ENCODE assay signal across 8 mouse cellular contexts in the genomic region with DNA sequence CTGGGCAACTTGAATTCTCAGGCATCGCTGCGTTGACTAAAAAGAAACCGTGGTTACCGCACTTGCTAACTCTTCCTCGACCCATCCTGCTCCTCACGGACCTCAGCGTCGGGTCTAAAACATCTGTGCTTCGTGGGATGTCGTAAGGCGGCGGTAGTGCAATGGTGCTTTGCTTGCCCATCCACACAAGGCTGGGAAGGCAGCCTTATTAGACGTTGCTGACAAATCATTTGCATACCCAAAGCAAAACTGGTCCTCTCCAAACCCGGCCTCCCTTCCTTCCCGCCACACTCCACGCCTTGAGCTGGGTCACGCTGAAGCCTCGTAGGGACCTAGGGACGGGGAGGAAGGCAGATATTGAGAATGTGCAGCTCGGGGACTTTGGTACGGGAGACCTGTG. TPM values are rescaled to one million over a fixed set of nuclear protein-coding genes. Genes with fewer than 3 reads are reported as not detected.
DNase-seq lines count a peak whose midpoint lies in the region; ATAC-seq and TF ChIP-seq lines count a peak whose summit lies in the region.

No protein-coding gene starts in this region.

- no peak for DNase-seq in cerebellum, adult 2 months
- DNase-seq in cerebellum, postnatal 36 days, result no peak
- peak; percentile 60 to 81 for DNase-seq in spleen, postnatal 4 days (ENCODE audit: low spot score in 2 of 2)
- no peak for DNase-seq in spleen, adult 18-20 months
- no peak for DNase-seq in hindbrain, embryonic 10.5 days (ENCODE audit: low spot score)
- no peak for DNase-seq in Muller cell, postnatal 12 days (ENCODE audit: inconsistent ontology term)

- ATAC-seq in liver, embryonic 16.5 days (ENCODE audit: low read depth), result peak; percentile 35

- H3K27ac ChIP-seq in cerebellum, adult 2 months (ENCODE audit: insufficient read depth, low read length), result peak overlapping the region; percentile 14; the same call in 1 of the 2 replicates
- H3K27ac ChIP-seq in hindbrain, embryonic 10.5 days, result peak overlapping the region; percentile 94
- peak overlapping the region; percentile 87 for H3K27ac ChIP-seq in liver, embryonic 16.5 days (ENCODE audit: low read length)
- H3K27ac ChIP-seq in small intestine, adult 2 months (ENCODE audit: insufficient read depth, low read depth, low read length), result peak overlapping the region; percentile 61

- peaks cover 15% of the 10 kb centered on the region; the same call in 1 of the 2 replicates for H3K36me3 ChIP-seq in hindbrain, embryonic 10.5 days
- H3K36me3 ChIP-seq in liver, embryonic 16.5 days (ENCODE audit: control insufficient read depth, insufficient read depth), result no peaks in the 10 kb centered on the region
- no peaks in the 10 kb centered on the region for H3K36me3 ChIP-seq in small intestine, adult 2 months (ENCODE audit: control insufficient read depth, insufficient read depth, low read length)

- H3K9ac ChIP-seq in liver, embryonic 16.5 days (ENCODE audit: low read depth, low read length), result peak overlapping the region; percentile 74

- no peaks in the 10 kb centered on the region for H3K27me3 ChIP-seq in cerebellum, adult 2 months (ENCODE audit: control insufficient read depth, insufficient read depth, low read length)
- no peaks in the 10 kb centered on the region for H3K27me3 ChIP-seq in hindbrain, embryonic 10.5 days (ENCODE audit: insufficient read depth, poor library complexity, severe bottlenecking)
- H3K27me3 ChIP-seq in liver, embryonic 16.5 days (ENCODE audit: control insufficient read depth, insufficient read depth, low read depth, low read length), result no peaks in the 10 kb centered on the region
- H3K27me3 ChIP-seq in small intestine, adult 2 months (ENCODE audit: control insufficient read depth, insufficient read depth, low read length), result no peaks in the 10 kb centered on the region

- TF ChIP-seq POLR2A in cerebellum, adult 2 months (IDR thresholded peaks at IDR 0.05; ENCODE audit: borderline replicate concordance, insufficient read depth, low read length), result no peak
- no peak for TF ChIP-seq POLR2A in small intestine, adult 2 months (IDR thresholded peaks at IDR 0.05; ENCODE audit: low read depth, low read length)

- no peak for TF ChIP-seq CTCF in cerebellum, adult 2 months (IDR thresholded peaks at IDR 0.05; ENCODE audit: borderline replicate concordance, insufficient read depth, low read depth, low read length)
- no peak for TF ChIP-seq CTCF in small intestine, adult 2 months (IDR thresholded peaks at IDR 0.05; ENCODE audit: extremely low read depth, insufficient read length, insufficient replicate concordance, low read depth, low read length)

- H3K4me2 ChIP-seq in liver, embryonic 16.5 days (ENCODE audit: low read depth, low read length), result peak overlapping the region; percentile 86

- no peaks in the 10 kb centered on the region for H3K9me3 ChIP-seq in hindbrain, embryonic 10.5 days
- no peaks in the 10 kb centered on the region for H3K9me3 ChIP-seq in liver, embryonic 16.5 days (replicated peaks; ENCODE audit: control insufficient read depth, low read length)

- H3K4me3 ChIP-seq in cerebellum, adult 2 months (replicated peaks; ENCODE audit: insufficient read depth, low read depth, low read length), result peak overlapping the region; percentile 86
- H3K4me3 ChIP-seq in hindbrain, embryonic 10.5 days, result peak overlapping the region; percentile 84
- H3K4me3 ChIP-seq in liver, embryonic 16.5 days (ENCODE audit: low read depth, low read length), result peak overlapping the region; percentile 84
- peak overlapping the region; percentile 67 for H3K4me3 ChIP-seq in small intestine, adult 2 months (ENCODE audit: low read depth, low read length)

- WGBS in cerebellum, adult 2 months, result under 1% methylated on average over 21 of the region's 21 CpGs
- WGBS in hindbrain, embryonic 10.5 days, result under 1% methylated on average over 21 of the region's 21 CpGs
- WGBS in liver, embryonic 16.5 days (ENCODE audit: insufficient replicate concordance), result under 1% methylated on average over 21 of the region's 21 CpGs
- under 1% methylated on average over 21 of the region's 21 CpGs for WGBS in small intestine, adult 2 months

- peaks cover 4% of the 10 kb centered on the region; the same call in 1 of the 2 replicates for H3K4me1 ChIP-seq in cerebellum, adult 2 months (ENCODE audit: control insufficient read depth, insufficient read depth, low read length)
- H3K4me1 ChIP-seq in hindbrain, embryonic 10.5 days (replicated peaks), result peaks cover 39% of the 10 kb centered on the region
- H3K4me1 ChIP-seq in liver, embryonic 16.5 days (ENCODE audit: control insufficient read depth, low read depth, low read length), result peaks cover 29% of the 10 kb centered on the region
- H3K4me1 ChIP-seq in small intestine, adult 2 months (ENCODE audit: control insufficient read depth, insufficient read depth, insufficient read length, low read length), result peaks cover 9% of the 10 kb centered on the region

RNA-seq across cellular contexts. Expression of a gene that starts 0.6 kb away (rescaled TPM):
- 9.1 and 9.3 TPM in 2 replicates for polyA plus RNA-seq in cerebellum, adult 2 months (2012; rRNA removed)
- polyA plus RNA-seq in hindbrain, embryonic 10.5 days (2016; fragmentation: Nextera tagmentation; extraction: Ambion mirVana), result 11.0 and 14.5 TPM in 2 replicates
- 2.8 and 2.9 TPM in 2 replicates for polyA plus RNA-seq in liver, embryonic 16.5 days (2015; fragmentation: Nextera tagmentation; extraction: Ambion mirVana)
- 0.41 and 0.96 TPM in 2 replicates for polyA plus RNA-seq in small intestine, adult 2 months (2012; rRNA removed)

Comparison
In these comparisons a context has a peak if more than half of its experiments do, and no peak if none do; other contexts are left out.
1. DNase-seq: peak in spleen, postnatal 4 days (2 of 2); none in cerebellum, adult 2 months (0 of 2), cerebellum, postnatal 36 days (0 of 2), spleen, adult 18-20 months (0 of 2), hindbrain, embryonic 10.5 days (single experiment) and Muller cell, postnatal 12 days (single experiment).
2. H3K27ac ChIP-seq: peak in every context shown above with its lines; median percentile 94 in hindbrain, embryonic 10.5 days; 87 in liver, embryonic 16.5 days; 61 in small intestine, adult 2 months; 14 in cerebellum, adult 2 months.
3. Peak in every context shown above with its lines, with median percentiles within 50 percentile points of each other: H3K4me3 ChIP-seq.